Mouse (Mus musculus): ENCODE results near the gene Epha3. TPM values are rescaled to one million over a fixed set of nuclear protein-coding genes. Genes with fewer than 3 reads are reported as not detected.

The Epha3 gene
- not detected in 2 replicates for polyA plus RNA-seq (2012)

DNA sequence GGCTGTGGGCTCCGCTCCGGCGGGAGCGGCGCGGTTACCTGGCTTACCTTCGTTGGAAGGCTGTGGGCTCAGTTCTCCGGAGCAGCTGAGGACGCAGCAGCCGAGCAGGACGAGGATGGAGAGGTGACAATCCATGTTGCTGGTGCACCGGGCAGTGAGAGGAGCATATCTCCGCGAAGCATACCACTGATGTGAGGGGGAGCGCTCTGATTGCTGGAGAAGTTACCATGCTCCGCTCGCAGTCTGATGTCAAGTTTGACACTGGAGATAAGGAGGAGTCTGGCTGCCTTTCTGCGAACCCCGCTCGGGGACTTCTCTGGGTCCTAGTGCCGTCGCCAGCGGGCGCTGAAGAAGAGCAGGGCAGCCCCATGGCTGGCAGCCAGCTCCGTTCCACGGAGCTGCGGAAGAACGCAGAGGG, at the start of gene Epha3:
Gene Epha3 (minus strand): TSS at position 263 of the 418 bp plus-strand sequence.

All from megakaryocyte-erythroid progenitor cell, adult 5 weeks (primary cell).